ENCODE assay signal across 9 mouse cellular contexts in the genomic region with DNA sequence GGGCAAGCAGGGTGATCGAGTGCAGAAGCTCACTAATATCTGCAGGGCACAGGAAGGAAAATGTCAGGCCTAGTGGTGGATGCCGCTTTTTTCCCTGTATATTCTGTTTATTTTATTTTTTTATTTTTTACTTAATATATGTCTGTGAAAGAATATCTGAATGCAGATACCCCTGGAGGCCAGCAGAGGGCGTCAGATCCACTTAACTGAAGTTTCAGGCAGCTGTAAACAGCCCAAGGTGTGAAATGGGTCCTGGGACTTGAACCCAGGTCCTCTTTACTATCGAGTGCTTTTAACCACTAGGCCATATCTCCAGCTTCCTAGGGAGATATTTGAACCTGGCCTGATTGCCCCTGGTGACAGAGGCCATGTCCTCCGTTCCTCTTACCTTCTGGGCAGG. TPM values are rescaled to one million over a fixed set of nuclear protein-coding genes. Genes with fewer than 3 reads are reported as not detected.
A peak's percentile ranks its signal among the peaks of the same experiment; 100 is the strongest.
DNase-seq lines count a peak whose midpoint lies in the region; ATAC-seq and TF ChIP-seq lines count a peak whose summit lies in the region.
"Had no signal": no experiment of that assay in that cellular context is flagged by ENCODE, and none has a peak within 500 bp of the region (broad histone marks: within the 10 kb centered on the region; RNA-seq: fewer than 3 reads in every experiment).

No protein-coding gene starts in this region.

- H3K9ac ChIP-seq in hindbrain, embryonic 11.5 days (ENCODE audit: low read depth, low read length) = no peak overlapping the region
- H3K9ac ChIP-seq in hindbrain, embryonic 14.5 days = no peak overlapping the region
- H3K9ac ChIP-seq in midbrain, embryonic 14.5 days (replicated peaks; ENCODE audit: low read length) = no peak overlapping the region
- no peak overlapping the region for H3K9ac ChIP-seq in midbrain, embryonic 11.5 days (ENCODE audit: low read length)

- H3K4me2 ChIP-seq in hindbrain, embryonic 11.5 days (replicated peaks; ENCODE audit: low read depth, low read length) = no peak overlapping the region
- H3K4me2 ChIP-seq in hindbrain, embryonic 14.5 days (replicated peaks) = no peak overlapping the region
- no peak overlapping the region for H3K4me2 ChIP-seq in midbrain, embryonic 14.5 days (ENCODE audit: low read length)
- no peak overlapping the region for H3K4me2 ChIP-seq in midbrain, embryonic 11.5 days

- H3K9me3 ChIP-seq in hindbrain, embryonic 11.5 days (ENCODE audit: control insufficient read depth, low read length) = no peaks in the 10 kb centered on the region
- H3K9me3 ChIP-seq in hindbrain, embryonic 14.5 days (ENCODE audit: control insufficient read depth, low read length) = no peaks in the 10 kb centered on the region
- no peaks in the 10 kb centered on the region for H3K9me3 ChIP-seq in midbrain, embryonic 14.5 days (ENCODE audit: control insufficient read depth, low read length)
- no peaks in the 10 kb centered on the region for H3K9me3 ChIP-seq in midbrain, embryonic 11.5 days (ENCODE audit: control insufficient read depth, low read length)
- H3K9me3 ChIP-seq: midbrain, embryonic 10.5 days had no signal

- peaks cover 24% of the 10 kb centered on the region for H3K36me3 ChIP-seq in hindbrain, embryonic 11.5 days (ENCODE audit: control insufficient read depth, insufficient read depth, low read length)
- H3K36me3 ChIP-seq in hindbrain, embryonic 14.5 days (replicated peaks; ENCODE audit: control insufficient read depth, insufficient read depth) = peaks cover 91% of the 10 kb centered on the region
- peaks cover 90% of the 10 kb centered on the region for H3K36me3 ChIP-seq in midbrain, embryonic 14.5 days (ENCODE audit: control insufficient read depth, insufficient read depth, low read length)
- H3K36me3 ChIP-seq in midbrain, embryonic 11.5 days (ENCODE audit: control insufficient read depth, insufficient read depth, low read length) = peaks cover 47% of the 10 kb centered on the region
- no peaks in the 10 kb centered on the region for H3K36me3 ChIP-seq in small intestine, adult 2 months (ENCODE audit: control insufficient read depth, insufficient read depth, low read length)

- H3K4me1 ChIP-seq in hindbrain, embryonic 11.5 days (replicated peaks; ENCODE audit: control insufficient read depth, insufficient read depth, low read length) = no peaks in the 10 kb centered on the region
- no peaks in the 10 kb centered on the region for H3K4me1 ChIP-seq in hindbrain, embryonic 14.5 days (replicated peaks; ENCODE audit: control insufficient read depth, insufficient read depth, low read length)
- H3K4me1 ChIP-seq in midbrain, embryonic 14.5 days (ENCODE audit: control insufficient read depth, insufficient read depth, low read length) = no peaks in the 10 kb centered on the region
- no peaks in the 10 kb centered on the region for H3K4me1 ChIP-seq in midbrain, embryonic 11.5 days (ENCODE audit: control insufficient read depth, insufficient read depth, low read length)
- no peaks in the 10 kb centered on the region for H3K4me1 ChIP-seq in small intestine, adult 2 months (ENCODE audit: control insufficient read depth, insufficient read depth, insufficient read length, low read length)
- H3K4me1 ChIP-seq: midbrain, embryonic 10.5 days had no signal

- no peak overlapping the region for H3K27ac ChIP-seq in hindbrain, embryonic 11.5 days (ENCODE audit: low read depth, low read length)
- no peak overlapping the region for H3K27ac ChIP-seq in hindbrain, embryonic 14.5 days
- no peak overlapping the region for H3K27ac ChIP-seq in midbrain, embryonic 14.5 days (replicated peaks; ENCODE audit: low read depth, low read length)
- H3K27ac ChIP-seq in midbrain, embryonic 11.5 days (ENCODE audit: low read depth, low read length) = no peak overlapping the region
- H3K27ac ChIP-seq in small intestine, adult 2 months (ENCODE audit: insufficient read depth, low read depth, low read length) = no peak overlapping the region
- H3K27ac ChIP-seq: midbrain, embryonic 10.5 days had no signal

- DNase-seq in hindbrain, embryonic 11.5 days (ENCODE audit: low spot score) = peak; percentile 20
- no peak for DNase-seq in hindbrain, embryonic 14.5 days (ENCODE audit: low spot score)
- peak; percentile 52 for DNase-seq in midbrain, embryonic 14.5 days
- DNase-seq in midbrain, embryonic 11.5 days (ENCODE audit: low spot score, missing footprints) = no peak
- peak; percentile 50 for DNase-seq in R1 (ENCODE audit: low read depth, low spot score)
- no peak for DNase-seq in right cerebral cortex, postnatal 25 days
- DNase-seq: thymus, adult 2 months had no signal

- no peak for TF ChIP-seq POLR2A in small intestine, adult 2 months (IDR thresholded peaks at IDR 0.05; ENCODE audit: low read depth, low read length)

- TF ChIP-seq CTCF in small intestine, adult 2 months (IDR thresholded peaks at IDR 0.05; ENCODE audit: extremely low read depth, insufficient read length, insufficient replicate concordance, low read depth, low read length) = peak; percentile 54; the same call in 1 of the 2 replicates

- no peak overlapping the region for H3K4me3 ChIP-seq in hindbrain, embryonic 11.5 days (ENCODE audit: low read depth, low read length)
- no peak overlapping the region for H3K4me3 ChIP-seq in hindbrain, embryonic 14.5 days (replicated peaks; ENCODE audit: low read length)
- no peak overlapping the region for H3K4me3 ChIP-seq in midbrain, embryonic 14.5 days (replicated peaks; ENCODE audit: low read depth, low read length)
- H3K4me3 ChIP-seq in midbrain, embryonic 11.5 days (ENCODE audit: low read depth, low read length) = no peak overlapping the region
- H3K4me3 ChIP-seq in small intestine, adult 2 months (ENCODE audit: low read depth, low read length) = no peak overlapping the region
- H3K4me3 ChIP-seq: midbrain, embryonic 10.5 days had no signal

- H3K27me3 ChIP-seq in hindbrain, embryonic 11.5 days (ENCODE audit: control insufficient read depth, insufficient read depth, low read length) = no peaks in the 10 kb centered on the region
- no peaks in the 10 kb centered on the region for H3K27me3 ChIP-seq in hindbrain, embryonic 14.5 days (ENCODE audit: control insufficient read depth, insufficient read depth, low read length)
- no peaks in the 10 kb centered on the region for H3K27me3 ChIP-seq in midbrain, embryonic 14.5 days (ENCODE audit: control insufficient read depth, insufficient read depth, low read length)
- H3K27me3 ChIP-seq in midbrain, embryonic 11.5 days (ENCODE audit: control insufficient read depth, insufficient read depth, low read length) = no peaks in the 10 kb centered on the region; the same call in 1 of the 2 replicates
- H3K27me3 ChIP-seq in small intestine, adult 2 months (ENCODE audit: control insufficient read depth, insufficient read depth, low read length) = no peaks in the 10 kb centered on the region

- 74% methylated on average over 5 of the region's 5 CpGs for WGBS in hindbrain, embryonic 11.5 days
- 77% methylated on average over 5 of the region's 5 CpGs for WGBS in hindbrain, embryonic 14.5 days
- 73% methylated on average over 5 of the region's 5 CpGs for WGBS in midbrain, embryonic 14.5 days
- WGBS in midbrain, embryonic 11.5 days = 74% methylated on average over 5 of the region's 5 CpGs
- WGBS in small intestine, adult 2 months = 73% methylated on average over 5 of the region's 5 CpGs

- no peak for ATAC-seq in hindbrain, embryonic 11.5 days (ENCODE audit: low FRiP score)
- ATAC-seq in hindbrain, embryonic 14.5 days (ENCODE audit: low FRiP score) = no peak
- ATAC-seq in midbrain, embryonic 14.5 days (ENCODE audit: low FRiP score, low TSS enrichment) = no peak
- no peak for ATAC-seq in midbrain, embryonic 11.5 days (ENCODE audit: low FRiP score)

RNA-seq across cellular contexts. Expression of a gene that starts 34.4 kb away (rescaled TPM):
- polyA plus RNA-seq in hindbrain, embryonic 11.5 days (2014; fragmentation: Nextera tagmentation; extraction: Ambion mirVana) = 14.5 and 19.9 TPM in 2 replicates
- 12.4 and 12.7 TPM in 2 replicates for polyA plus RNA-seq in hindbrain, embryonic 14.5 days (2014; fragmentation: Nextera tagmentation; extraction: Ambion mirVana)
- 14.4 and 15.2 TPM in 2 replicates for polyA plus RNA-seq in midbrain, embryonic 14.5 days (2014; fragmentation: Nextera tagmentation; extraction: Ambion mirVana)
- polyA plus RNA-seq in midbrain, embryonic 11.5 days (2014; fragmentation: Nextera tagmentation; extraction: Ambion mirVana) = 14.4 and 17.2 TPM in 2 replicates
- 18.2 and 26.3 TPM in 2 replicates for polyA plus RNA-seq in small intestine, adult 2 months (2012; rRNA removed)

RNA-seq across cellular contexts. Expression of a gene that starts 59.0 kb away (rescaled TPM):
- 26.8 and 27.8 TPM in 2 replicates for polyA plus RNA-seq in hindbrain, embryonic 11.5 days (2014; fragmentation: Nextera tagmentation; extraction: Ambion mirVana)
- 21.1 and 21.9 TPM in 2 replicates for polyA plus RNA-seq in hindbrain, embryonic 14.5 days (2014; fragmentation: Nextera tagmentation; extraction: Ambion mirVana)
- polyA plus RNA-seq in midbrain, embryonic 14.5 days (2014; fragmentation: Nextera tagmentation; extraction: Ambion mirVana) = 21.9 and 30.9 TPM in 2 replicates
- 29.6 and 30.0 TPM in 2 replicates for polyA plus RNA-seq in midbrain, embryonic 11.5 days (2014; fragmentation: Nextera tagmentation; extraction: Ambion mirVana)
- polyA plus RNA-seq in small intestine, adult 2 months (2012; rRNA removed) = 10.9 and 14.2 TPM in 2 replicates

Comparison
In these comparisons a context has a peak if more than half of its experiments do, and no peak if none do; other contexts are left out.
1. DNase-seq: peak in hindbrain, embryonic 11.5 days (single experiment), midbrain, embryonic 14.5 days (single experiment) and R1 (single experiment); none in hindbrain, embryonic 14.5 days (single experiment), midbrain, embryonic 11.5 days (single experiment) and right cerebral cortex, postnatal 25 days (single experiment).